Mouse (Mus musculus) Muller cell, postnatal 12 days (primary cell): ENCODE data around the gene Flt3.

Experiments
- DNase-seq: peaks from one replicate; pipeline ENCODE4 v3.0.0-alpha.2; 2015; ENCODE audit errors: inconsistent ontology term

The Flt3 gene

GRCm38 (mm10) chr5:147309786-147310185 is 90.5 kb downstream of the Flt3 start:
- DNase-seq, result no peak

- DNase-seq, result no peak
Measured at GRCm38 (mm10) chr5:147308451-147308850, 91.8 kb downstream of the Flt3 start.

GRCm38 (mm10) chr5:147307398-147307785 is 92.9 kb downstream of the Flt3 start:
- DNase-seq, result no peak

DNA sequence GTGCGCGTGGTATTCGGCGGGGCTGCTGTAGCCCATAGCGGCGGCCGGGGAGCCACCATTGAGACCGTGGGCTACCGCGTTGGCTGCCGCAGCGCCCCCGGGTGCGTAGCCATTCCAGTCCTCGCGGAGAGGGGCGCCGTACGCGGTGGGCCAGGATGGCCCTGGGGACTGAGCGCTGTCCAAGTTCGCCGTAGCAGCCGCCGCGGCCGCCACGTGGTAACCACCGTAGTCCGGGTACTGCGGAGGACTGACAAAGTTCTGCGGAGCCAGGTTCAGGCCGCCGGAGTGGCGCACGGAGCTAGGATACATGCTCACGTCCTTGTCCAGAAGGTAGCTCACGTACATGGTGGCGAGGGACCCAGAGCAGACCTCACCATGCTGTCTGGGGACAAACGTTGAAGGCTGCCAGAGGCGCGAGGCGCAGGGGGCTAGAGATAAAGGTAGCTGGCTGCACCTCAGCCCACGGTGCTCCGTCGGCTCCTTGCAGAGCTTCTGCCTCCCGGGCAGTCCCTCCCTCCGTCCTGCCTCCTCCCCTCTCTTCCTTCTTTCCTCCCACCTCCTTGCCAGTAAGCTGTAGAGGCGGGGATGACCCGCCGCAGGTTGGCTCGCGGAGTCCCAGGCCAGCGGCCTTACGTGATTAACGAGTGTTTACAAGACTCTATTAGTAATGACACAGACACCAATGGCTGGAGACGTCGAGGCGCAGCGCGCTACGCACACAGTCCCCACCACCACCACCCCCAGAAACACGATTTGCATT is 93.5 kb downstream of the Flt3 start, which contains the start of gene Cdx2:
Cdx2 (minus strand) TSS at position 633 of the 760 bp plus-strand sequence.
- DNase-seq, result no peak

GRCm38 (mm10) chr5:147305856-147306637 is 94.2 kb downstream of the Flt3 start:
- DNase-seq, result no peak

GRCm38 (mm10) chr5:147305166-147305565 is 95.1 kb downstream of the Flt3 start:
- DNase-seq, result no peak

DNA sequence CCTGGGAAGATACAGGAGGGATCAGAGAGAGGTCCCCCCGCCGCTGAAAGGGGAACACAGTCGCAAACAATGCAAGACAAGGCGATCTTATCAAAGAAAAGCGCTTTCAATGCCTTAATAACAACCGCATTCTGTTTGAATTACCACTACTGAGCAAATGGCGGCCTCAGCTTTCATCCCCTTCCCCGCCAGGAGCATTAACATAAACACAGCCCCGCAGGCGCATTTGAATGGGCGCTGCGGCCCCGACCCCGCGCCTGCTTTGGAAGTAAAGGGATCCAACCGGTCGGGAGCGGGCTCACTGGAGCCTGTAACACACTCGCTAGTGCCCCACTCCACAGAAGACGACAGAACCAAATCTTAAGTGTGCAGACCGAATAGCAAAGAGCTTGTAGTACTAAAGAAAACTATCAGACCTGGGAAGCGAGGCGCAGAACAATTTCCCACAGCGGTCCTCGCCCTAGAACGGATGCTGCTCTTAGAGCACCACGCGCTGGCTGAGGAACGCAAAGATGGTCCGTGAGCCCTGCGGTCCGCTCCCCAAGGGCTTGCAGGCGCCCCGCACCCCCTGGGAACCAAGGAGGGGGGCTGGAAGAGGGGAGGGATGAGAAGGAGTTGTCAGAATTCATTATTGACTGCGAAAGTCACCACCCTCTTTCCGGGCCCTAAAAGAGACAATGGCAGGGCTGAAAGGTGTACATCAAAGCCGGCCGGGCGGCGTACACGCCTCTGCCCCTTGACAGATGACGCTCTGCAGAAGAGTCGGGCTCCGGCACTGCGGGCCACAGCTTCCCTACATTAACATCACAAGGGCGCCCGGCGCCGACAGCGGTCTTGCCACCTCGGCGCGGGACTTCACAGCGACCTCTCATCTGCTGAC is 95.8 kb downstream of the Flt3 start:
- DNase-seq, result no peak

- no peak for DNase-seq
Measured at GRCm38 (mm10) chr5:147302746-147303400, 97.4 kb downstream of the Flt3 start.

DNA sequence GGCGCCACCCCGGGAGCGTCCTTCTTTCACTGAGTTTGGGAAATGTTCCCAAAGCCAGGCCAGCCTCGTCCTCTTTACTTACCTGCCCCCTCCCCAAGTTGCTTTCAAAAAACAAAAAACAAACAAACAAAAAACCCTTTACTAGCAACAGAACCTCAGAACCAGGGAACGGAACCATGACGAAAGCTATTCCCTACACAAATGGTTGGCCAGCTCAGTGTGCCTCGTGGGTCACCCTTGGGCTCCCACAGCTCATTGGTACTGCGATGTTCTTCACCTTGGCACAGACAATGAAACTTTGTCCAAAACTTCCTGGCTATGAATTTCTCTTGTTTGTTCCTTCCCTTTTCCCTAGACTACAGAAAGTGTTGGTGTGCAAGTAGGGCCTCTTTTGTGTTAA is 98.1 kb downstream of the Flt3 start:
- no peak for DNase-seq

DNA sequence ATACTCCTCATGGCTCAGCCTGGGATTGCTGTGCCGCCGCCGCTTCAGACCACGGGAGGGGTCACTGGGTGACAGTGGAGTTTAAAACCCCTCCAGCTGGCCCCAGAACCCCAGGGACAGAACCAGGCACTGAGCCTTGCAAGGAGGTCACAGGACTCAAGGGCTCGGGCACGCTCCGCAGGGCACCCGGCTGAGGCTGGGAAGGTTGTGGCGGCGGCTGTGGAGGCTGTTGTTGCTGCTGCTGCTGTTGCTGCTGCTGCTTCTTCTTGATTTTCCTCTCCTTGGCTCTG is 98.6 kb downstream of the Flt3 start:
- no peak for DNase-seq

GRCm38 (mm10) chr5:147300917-147301780 is 99.1 kb downstream of the Flt3 start:
- DNase-seq, result no peak

- no peak for DNase-seq
Measured at GRCm38 (mm10) chr5:147300001-147300363, 100.3 kb downstream of the Flt3 start.

DNA sequence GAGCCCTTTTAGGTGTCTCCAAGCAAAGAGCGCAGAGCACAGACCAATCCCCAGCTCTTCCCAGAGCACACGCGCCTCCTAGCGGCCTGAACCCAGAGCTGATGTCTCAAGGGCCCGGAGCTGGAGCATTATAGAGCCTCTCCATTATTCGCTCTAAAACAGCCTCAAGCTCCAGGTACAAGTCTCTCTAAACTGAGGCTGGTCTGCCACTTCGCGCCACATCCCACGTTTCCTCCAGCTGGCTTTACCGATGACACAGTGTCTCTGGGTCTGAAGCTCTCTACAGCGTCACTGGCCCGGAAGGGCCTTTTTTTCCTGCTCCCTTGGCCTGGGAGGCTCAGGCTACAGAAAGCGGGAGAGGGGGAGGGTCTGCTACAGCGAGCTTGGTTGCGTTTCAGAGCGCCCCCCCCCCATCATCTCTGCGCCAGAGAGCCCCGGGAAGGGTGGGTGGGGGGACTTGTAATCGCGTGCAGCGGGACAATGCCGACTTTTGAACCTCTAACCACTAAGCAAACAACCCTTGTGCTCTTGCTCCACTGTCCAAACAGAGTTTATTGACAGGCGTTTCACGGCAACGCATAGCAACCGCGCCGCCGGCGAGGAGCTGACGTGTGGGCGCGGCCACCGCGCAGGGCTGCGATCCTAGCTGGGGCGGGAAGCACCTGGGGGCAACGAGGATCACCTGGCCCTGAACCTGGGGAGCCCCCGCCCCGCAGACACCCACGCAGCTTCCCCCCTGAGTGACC is 100.9 kb downstream of the Flt3 start:
- DNase-seq, result no peak

- DNase-seq, result no peak
Measured at GRCm38 (mm10) chr5:147297249-147297648, 103.0 kb downstream of the Flt3 start.

- no peak for DNase-seq
Measured at GRCm38 (mm10) chr5:147294121-147294520, 106.2 kb downstream of the Flt3 start.

DNA sequence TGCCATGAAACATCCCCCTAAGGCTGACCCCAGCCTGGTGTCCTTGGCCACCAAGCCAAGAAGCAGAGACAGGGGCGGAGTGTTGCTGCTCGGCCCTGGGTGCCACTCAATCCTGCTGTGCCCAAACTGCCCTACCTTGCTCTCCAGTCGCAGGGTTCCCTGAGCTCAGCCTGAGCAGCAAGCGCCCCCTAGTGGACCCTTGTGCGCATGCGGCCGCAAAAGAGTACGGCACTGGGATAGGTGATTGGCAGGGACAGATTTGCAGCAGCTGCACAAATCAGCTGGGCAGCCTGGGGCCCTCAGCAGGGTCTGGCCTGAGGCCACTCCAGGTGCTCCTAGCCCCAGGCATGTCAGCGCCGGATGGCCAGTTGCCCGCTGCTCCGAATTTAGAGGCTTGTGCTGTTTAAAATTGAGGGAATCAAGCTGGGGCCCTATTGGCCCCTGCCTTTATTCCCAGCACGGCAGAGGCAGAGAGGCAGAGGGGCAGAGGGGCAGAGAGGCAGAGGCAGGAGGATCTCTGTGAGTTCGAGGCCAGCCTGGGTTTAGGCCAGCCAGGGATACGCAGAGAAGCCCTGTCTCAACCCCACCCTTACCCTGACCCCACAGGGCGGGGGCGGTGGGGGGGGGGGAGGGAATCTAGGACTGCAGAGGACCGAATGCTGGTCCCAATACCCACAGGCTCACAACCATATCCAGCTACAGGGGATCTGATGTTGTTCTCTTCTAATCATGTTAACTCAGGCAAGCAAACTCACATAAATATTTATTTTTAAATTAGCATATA is 107.0 kb downstream of the Flt3 start:
- peak; percentile 71 for DNase-seq

- no peak for DNase-seq
Measured at GRCm38 (mm10) chr5:147292506-147293120, 107.7 kb downstream of the Flt3 start.

DNA sequence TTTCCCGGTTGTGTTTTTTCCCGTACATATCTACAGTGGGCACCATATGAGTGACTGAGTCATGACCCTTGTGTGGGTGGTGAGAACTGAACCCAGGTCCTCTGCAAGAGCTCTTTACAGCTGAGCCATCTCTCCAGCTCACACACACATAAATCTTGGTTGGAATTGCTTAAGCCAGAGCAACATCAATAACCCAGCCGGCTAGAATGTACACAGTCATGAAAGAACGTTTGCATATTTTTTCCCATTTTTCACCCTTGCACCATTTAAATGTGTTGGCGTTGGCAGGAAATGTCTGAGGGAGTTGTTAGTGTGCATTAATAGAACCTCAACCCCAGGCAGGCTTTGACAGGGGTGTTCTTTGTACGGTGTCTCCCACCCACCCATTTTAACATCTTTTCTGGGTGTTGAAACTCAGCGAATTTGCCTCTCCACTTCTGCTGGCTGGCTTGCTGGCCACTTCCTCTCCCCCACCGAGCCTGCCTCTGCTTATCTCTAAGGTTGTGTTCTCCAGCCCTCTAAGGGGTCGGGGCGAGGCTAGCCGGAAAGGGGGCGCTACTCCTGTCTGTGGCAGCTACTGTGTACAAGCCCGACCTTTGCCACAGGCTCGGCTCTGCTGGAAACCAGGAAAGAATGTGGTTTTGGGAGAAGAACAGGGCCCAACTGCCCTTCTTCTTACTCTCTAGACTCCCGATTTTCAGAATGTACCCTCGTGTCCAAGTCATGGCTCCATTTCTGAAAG is 108.4 kb downstream of the Flt3 start:
- DNase-seq, result no peak
